Mouse (Mus musculus) natural killer cell, adult 2 months (primary cell): ENCODE measurements around the gene Arl15.

ENCODE experiments used
- DNase-seq, 2 experiments: peaks; one replicate each; pipeline ENCODE4 v3.0.0; 2022; ENCODE audit warnings: low spot score in 2 of 2

Gene Arl15

GRCm38 (mm10) chr13:114060258-114060657 lies 266.0 kb downstream of the Arl15 start:
- DNase-seq = no peak

GRCm38 (mm10) chr13:114061234-114061633 lies 266.9 kb downstream of the Arl15 start:
- no peak for DNase-seq

- no peak for DNase-seq
Observed at GRCm38 (mm10) chr13:114064069-114064468, 269.8 kb downstream of the Arl15 start.

- no peak for DNase-seq
Observed at GRCm38 (mm10) chr13:114065012-114065411, 270.7 kb downstream of the Arl15 start.

GRCm38 (mm10) chr13:114068421-114068820 lies 274.1 kb downstream of the Arl15 start:
- DNase-seq = no peak

GRCm38 (mm10) chr13:114071439-114071838 lies 277.1 kb downstream of the Arl15 start:
- DNase-seq = no peak

- DNase-seq = no peak
Observed at GRCm38 (mm10) chr13:114074471-114074870, 280.2 kb downstream of the Arl15 start.

- peak; percentile 23 to 26 for DNase-seq
Observed at GRCm38 (mm10) chr13:114075724-114076384, 281.5 kb downstream of the Arl15 start.

- no peak for DNase-seq
Observed at GRCm38 (mm10) chr13:114077181-114077580, 282.9 kb downstream of the Arl15 start.

GRCm38 (mm10) chr13:114077584-114078270 lies 283.4 kb downstream of the Arl15 start:
- DNase-seq = no peak

- DNase-seq = no peak
Observed at GRCm38 (mm10) chr13:114078851-114079250, 284.5 kb downstream of the Arl15 start.

- DNase-seq = no peak
Observed at GRCm38 (mm10) chr13:114079751-114080150, 285.4 kb downstream of the Arl15 start.

GRCm38 (mm10) chr13:114080491-114080890 lies 286.2 kb downstream of the Arl15 start:
- no peak for DNase-seq

- no peak for DNase-seq
Observed at GRCm38 (mm10) chr13:114083570-114084138, 289.3 kb downstream of the Arl15 start.

- DNase-seq = no peak
Observed at GRCm38 (mm10) chr13:114085442-114085841, 291.1 kb downstream of the Arl15 start.

- no peak for DNase-seq
Observed at GRCm38 (mm10) chr13:114086325-114086724, 292.0 kb downstream of the Arl15 start.

- no peak for DNase-seq
Observed at GRCm38 (mm10) chr13:114086801-114087200, 292.5 kb downstream of the Arl15 start.

GRCm38 (mm10) chr13:114087696-114088465 lies 293.6 kb downstream of the Arl15 start:
- DNase-seq = no peak

GRCm38 (mm10) chr13:114090786-114091185 lies 296.5 kb downstream of the Arl15 start:
- DNase-seq = no peak

GRCm38 (mm10) chr13:114091231-114091630 lies 296.9 kb downstream of the Arl15 start:
- DNase-seq = no peak

GRCm38 (mm10) chr13:114094151-114094875 lies 300.0 kb downstream of the Arl15 start:
- DNase-seq = no peak

- no peak for DNase-seq
Observed at GRCm38 (mm10) chr13:114095440-114095839, 301.1 kb downstream of the Arl15 start.
